Mouse (Mus musculus) 3T3-L1 (cell line): Measurements from ENCODE around the gene Wdr24.

Source experiments
- DNase-seq: peaks from one replicate; pipeline ENCODE4 v3.0.0-alpha.2; 2015; ENCODE audit warnings: low read depth, low spot score

Gene Wdr24

DNA sequence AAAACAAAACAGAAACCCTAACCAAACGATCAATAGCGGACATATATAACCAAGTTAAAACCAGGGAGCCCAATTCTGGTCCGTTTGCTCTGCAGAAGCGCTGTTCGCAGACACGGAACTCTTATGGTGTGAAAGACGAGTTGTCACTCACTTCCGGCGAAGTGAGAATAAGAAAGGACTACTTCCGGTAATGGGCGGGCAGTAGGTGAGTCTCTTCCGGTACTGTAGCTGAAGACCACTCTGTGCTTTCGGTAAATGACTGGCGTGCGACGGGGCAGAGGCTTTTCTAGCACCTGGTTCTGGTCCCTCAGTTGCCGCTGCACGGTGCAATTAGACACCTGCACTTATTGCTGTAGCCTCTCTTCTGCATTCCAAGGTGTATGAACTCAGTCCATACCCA is at the start of gene Wdr24:
TSS of gene Wdr24 (plus strand) at position 176 of the 400 bp plus-strand sequence.
- DNase-seq = peak; percentile 95

DNA sequence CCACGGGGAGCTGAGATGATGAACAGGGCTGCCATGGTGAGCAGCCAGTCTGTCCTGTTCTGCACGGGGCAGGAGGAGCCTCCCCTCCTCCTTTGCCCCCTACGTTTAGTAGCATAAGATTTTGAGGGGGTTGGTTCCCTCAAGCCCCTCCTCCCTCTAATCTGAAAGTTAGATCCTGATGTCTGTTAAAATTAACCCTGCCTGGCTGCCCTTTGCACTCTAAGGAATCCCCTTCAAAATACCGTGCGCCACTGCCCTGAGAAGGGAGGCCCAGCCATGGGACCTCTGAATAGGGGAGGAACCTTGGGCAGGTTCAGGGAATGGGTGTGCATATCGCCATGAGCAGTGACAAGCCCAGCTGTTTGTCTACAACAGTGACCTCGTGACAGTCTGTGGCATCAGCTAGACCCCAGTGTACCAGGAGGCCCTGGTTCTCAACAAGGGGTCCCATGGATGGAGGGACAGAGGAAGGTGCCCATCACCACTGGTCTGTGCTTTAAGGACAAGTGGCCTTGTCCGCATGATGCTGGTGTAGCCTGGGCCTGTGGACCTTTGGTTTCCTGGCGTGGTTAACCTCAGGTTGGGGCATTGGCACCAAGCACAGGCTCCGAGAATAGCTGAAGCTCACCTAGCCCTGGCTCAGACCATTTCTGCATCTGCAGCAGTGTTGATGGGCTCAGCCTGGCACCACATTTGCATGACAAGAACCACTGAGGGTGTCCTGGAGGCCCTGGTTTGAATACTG is 47.9 kb upstream of the Wdr24 start:
- no peak for DNase-seq

DNA sequence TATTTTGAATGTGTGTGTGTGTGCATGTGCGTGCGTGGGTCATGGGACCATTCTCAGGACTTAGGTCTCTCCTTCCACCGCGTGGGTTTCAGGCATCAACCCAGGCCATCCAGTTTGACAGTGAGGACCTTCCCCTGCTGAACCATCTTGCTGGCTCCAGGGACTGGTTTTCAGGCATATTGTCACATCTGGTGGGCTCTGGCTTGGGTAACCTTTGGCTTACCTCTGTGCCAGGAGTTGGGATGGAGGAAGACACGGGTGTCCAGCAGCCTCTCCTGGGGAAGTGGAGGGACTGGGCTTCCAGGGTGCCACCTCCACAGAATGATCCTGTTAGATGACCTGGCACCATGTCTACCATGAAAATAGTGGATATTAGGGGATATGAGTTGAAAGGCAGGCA is 45.5 kb upstream of the Wdr24 start:
- no peak for DNase-seq

DNA sequence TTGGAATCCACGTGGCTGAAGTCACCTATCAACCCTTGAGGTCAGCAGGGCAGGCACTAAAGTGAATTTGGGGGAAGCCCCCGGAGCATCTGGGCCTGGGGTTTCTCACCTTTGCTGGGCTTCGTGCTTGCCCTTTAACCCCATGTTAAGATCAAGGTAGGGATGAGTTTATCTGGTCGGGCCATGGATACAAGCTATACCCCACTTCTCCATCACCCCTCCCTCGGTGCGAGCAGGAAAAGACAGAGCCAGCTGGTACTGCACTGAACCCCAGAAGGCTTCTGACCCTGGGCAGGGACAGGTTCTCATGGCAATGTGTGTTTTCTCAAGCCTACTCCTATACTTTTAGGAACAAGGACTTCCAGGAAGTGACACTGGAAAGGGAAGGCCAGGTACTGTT is 42.1 kb upstream of the Wdr24 start:
- DNase-seq = no peak

DNA sequence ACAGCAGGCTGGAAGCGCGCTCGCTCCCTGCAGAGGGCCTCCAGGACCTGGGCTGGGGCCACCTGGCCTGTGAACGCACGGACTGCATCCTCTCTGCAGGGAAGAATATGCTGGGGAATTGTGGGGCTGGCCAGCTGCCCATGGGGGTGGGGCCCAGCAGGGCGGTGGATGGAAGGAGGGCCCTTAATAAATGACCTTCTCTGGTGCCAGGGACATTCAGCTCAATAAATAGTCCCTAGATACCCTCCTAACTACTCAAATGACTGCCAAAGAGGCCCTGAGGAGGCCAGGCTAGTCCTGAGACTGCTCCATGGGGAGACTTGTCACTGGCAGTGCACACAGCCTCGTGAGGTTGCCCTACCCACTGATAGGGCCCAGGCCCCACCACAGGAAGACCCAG is 40.3 kb upstream of the Wdr24 start:
- no peak for DNase-seq

DNA sequence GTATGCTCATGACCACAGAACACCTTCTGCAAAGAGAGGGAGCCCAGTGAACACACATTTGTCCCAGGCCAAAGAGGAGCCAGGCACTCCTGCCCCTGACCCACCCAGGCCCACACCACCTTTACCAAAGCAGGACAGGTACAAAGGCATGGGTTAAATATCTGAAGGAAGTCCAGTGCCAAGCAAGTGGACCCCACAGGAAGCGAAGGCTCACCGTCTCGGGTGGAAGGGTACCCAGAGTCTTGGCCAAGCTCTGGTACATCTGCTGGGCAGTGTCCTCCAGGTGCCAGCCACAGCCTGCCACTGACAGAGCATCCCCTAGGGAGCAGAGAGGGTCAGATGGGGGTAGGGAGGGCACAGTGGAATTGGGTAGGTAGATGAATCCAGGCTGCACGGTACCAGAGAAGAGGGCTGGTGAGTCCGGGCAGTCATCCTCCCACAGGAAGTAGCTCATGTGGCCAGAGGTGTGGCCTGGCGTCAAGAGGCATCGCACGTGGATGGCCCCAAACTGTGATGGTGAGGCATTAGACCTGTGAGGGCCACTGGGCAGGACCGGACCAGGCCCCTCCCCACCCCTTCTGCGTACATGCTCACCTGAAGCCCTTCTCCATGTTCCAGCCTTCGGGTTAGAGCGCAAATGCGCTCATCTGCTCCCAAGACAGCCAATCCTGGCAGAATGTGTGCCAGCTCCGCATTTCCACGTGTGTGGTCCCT is 39.4 kb upstream of the Wdr24 start:
- DNase-seq = no peak

DNA sequence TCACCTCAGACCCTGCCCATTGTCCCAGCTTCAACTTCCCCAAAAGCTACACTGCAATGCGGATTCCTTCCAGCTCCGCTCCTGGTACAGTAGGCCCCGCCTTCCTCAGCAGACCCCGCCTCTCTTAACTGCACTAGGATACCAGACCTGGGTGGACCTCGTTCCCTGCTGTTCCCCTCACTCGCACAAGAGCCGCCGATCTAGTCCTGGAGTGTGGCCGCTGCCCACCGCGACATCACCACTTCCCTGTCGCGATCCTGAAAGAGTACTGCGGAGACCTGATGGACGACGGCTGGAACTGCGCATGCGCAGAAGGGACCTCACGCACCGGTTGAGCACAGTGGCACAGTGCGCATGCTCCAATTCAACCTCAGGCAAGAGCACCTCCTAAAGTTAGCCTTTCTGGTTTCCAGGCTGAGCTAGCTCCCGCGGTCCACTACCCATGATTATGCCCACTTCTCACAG is 38.1 kb upstream of the Wdr24 start, which contains the start of gene Haghl:
TSS of gene Haghl (minus strand) at position 393 of the 465 bp plus-strand sequence.
- peak; percentile 99 for DNase-seq

DNA sequence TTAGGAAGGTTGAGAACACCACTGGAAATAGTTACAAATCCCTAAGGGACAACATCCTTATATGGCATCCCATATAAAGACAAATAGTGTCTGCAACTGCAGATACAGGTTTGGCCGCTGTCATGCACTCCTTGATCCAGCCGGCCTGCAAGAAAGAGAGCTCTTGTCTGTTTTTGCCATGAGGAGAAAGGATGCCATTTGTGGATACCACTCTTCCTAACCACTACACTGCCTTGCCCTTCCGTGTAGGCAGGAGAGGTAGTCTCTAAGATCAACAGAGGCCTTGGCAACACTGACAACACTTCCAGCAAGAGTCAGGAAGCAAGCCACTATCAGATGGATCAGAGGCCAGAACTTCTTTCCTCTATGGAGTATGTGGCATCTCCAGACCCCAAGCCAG is 37.1 kb upstream of the Wdr24 start, which contains the start of gene Ccdc78:
TSS of gene Ccdc78 (plus strand) at position 301 of the 400 bp plus-strand sequence.
- DNase-seq = no peak

DNA sequence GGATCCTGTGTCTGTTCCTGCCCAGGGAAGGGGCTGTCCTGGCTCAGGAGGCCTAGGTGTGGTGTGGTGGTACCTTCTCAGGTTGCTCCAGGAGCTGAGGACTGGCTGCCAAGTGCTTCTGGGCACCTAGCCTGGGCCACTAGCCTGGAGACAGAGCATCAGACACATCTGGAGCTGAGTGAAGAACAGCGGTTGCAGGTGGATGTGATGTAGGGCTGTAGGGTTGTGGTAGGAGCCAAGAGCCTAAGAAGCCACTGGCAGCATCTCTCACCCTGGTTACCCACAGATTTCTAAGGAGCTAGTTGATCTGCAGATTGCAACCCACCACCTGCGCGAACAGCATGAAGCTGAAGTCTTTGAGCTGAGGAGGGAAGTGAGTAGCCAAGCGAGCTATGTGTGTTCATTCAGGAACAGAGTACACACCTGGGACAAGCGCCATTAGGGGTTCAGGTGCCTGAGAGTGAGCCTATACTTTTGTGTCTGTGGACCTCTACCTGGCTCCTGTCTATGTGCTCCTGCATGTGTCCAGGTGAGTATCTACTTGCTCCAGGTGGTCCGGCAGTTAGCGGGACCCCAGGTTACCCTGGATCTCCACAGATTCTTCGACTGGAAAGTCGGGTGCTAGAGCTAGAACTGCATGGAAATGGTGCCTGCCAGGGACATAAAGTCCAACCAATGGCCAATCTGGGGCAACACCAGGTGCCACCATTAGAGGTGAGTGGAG is 36.5 kb upstream of the Wdr24 start:
- DNase-seq = no peak

DNA sequence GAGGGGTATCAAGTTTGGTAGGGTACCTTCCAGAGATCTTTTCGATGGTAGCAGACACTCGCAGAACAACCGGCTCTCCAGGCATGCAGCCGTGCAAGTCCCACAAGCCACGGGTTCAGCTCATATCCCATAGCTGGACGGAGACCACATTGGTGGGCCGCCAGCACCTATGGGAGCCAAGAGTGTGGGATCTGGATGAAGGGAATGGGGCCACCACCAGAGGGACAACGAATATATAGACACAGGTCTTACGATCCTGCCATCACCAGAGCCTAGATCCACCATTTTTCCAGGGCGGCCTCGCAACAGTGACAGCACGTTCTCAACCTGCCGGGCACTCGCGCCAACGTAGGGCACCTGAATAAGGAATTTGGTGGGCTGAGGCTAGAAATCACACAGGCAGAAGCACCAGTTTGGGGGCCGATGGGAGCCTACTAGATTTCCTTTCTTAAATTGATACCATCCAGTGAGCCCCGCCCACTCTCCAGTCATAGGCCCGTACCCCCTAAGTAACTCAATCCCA is 32.0 kb upstream of the Wdr24 start:
- peak; percentile 50 for DNase-seq

DNA sequence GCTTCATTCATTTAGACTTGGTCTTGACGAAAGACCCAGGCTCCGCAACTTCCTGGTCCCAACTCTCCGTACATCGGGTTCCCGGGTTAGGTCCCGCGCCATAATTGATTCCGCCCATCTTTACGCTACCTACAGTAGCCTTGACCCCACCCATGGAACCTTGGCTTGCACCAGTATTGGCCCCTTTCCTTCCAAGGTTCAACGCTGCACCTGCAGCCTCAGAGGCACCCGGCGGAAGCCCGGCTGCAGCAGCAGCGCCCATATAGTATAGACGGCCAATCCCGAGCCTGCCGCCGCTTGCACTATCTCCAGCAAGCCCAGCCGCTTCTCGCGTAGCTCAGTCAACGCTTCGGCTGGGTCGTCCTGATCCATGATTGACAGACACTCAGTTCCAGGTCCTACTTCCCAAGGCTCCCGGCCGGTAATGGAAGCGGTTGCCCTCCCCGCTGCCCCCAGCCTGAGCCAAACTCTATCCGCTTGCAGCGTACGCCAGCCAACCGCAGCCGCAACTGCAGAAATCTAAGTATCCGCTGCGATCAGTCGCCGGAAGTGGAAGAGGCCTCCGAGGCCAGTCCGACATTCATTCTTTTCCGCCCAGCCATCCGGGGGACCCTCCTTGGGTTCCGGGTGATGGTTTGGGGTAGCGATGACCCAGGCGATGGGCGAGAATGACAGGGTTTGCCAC is 31.4 kb upstream of the Wdr24 start:
- peak; percentile 89 for DNase-seq

DNA sequence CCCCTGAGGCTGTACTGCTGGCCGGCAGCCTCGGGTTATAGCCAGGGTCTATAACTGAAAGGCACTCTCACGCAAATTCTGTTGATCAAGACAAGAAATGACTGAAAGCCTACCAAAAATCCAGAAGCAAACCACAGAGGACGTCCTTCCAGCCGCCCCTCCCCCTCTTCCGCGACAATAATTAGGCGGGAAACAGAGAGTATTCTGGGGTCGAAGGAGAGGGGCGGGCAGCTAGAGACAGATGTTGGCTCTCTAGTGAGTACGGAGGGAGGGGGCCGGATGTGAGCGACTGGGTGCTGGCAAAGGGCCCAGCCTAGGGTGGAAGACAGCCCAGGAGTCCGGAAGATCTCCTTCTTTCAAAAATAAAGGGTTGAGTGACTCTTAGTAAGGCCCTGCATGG is 30.8 kb upstream of the Wdr24 start, which contains the start of gene Fam173a:
TSS of gene Fam173a (minus strand) at position 287 of the 400 bp plus-strand sequence.
- DNase-seq = peak; percentile 76

DNA sequence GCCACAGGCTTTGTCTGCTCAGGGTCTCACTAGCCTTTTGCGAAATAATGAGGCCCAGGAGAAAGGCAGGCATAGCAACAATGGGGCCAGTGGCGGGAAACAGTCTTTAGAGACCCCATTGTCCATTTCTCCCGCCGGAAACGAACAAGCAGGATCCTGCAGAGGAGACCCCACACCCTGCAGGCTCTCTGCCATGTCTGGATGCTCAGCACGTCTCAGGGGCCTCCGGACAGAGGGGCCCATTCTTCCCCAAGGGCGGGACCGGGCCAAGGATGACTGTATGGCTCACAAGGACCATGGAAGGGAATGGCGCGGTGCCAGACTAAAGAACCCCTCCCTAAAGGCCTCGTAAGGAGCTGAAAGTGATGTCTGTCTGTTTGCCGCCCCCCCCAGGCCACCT is 29.2 kb upstream of the Wdr24 start:
- DNase-seq = no peak

DNA sequence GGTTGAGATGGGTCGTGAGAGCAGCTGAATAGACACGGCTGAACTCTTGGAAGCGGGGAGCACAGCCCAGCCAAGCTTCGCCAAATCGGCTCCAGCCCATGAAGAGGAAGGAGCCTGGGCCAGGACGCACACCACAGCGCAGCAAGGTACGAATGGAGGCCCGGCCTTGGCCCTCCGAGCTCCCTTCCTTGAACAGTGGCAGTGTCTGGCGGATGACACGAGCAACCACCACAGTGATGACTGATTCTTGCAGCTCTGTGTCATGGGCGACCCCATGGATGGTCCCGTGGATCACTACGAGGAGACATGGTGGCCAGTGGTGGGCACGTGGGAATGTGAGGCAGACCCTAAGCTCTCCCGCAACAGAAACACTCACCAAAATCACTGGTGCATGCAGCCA is 28.4 kb upstream of the Wdr24 start:
- DNase-seq = no peak

DNA sequence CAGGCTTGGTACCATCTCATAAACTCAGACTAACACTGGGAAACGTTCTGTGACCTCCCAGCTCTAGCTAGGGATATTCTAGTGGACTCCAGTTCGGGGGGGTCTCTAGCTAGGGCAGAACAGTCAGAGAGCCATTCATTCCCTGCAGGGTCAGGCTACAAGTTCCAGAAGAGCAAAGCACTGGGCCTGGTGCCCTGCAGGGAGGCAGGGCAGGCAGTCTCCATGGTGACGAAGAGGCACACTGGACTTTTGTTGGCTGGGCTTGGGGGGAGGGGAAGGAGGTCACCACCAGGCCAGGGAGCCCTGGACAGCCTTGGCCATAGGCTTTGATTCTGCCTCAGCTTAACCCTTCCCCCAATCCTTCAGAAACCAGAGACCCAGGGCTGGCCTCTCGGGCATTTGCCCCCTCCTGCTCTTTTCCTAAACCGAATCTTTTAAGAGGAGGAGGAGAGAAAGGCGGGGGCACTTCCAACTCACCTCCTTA is 27.8 kb upstream of the Wdr24 start, which contains the start of gene AC134908.4:
TSS of gene AC134908.4 (minus strand) at position 51 of the 484 bp plus-strand sequence.
- DNase-seq = peak; percentile 47

DNA sequence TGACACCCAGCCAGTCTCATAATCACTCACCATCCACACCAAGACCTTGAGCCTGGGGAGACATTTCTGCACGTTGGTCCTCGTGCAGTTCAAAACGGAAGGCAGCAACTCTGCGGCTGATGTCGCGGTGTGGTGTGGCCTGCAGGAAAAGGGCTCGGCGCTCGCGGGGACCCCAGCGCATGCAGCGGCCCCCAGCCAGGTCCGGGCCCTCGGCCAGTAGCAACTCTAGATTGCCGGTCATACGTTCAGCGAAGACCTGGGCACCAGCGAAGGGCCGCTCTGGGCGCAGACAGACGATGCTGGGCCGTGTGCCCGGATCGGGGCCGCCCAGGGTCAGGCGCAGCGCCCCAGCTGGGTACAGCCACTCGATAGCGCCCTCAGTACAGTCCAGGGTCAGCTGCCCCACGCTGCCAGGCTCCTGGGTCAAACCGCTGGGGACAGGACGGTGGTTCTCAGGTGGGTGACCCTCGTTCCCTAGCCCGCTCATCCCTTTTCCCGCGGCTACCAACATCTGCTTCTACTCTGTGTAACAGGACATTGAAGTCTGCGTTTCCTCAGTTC is 27.1 kb upstream of the Wdr24 start:
- no peak for DNase-seq

DNA sequence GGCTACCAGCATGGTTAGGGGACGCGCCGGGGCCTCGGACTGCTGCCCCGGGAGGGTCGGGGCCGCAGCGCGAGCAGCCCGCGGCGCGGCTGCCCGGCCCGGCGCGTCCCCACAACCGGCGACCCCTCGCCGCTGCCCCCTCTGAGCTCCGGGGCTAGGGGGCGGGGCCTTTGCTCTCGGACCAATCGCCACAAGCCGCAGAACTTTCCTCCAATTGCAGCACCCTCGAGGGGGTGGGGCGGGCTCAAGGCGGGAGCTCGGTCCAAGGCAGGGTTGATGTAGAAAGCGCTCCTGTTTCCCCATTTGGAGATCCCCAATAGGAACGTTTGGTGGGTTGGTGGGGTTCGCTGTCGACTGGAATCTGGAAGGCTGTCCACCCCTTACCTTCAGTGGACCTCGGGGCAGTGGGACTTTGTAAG is 26.5 kb upstream of the Wdr24 start, which contains the start of gene Metrn:
TSS of gene Metrn (minus strand) at position 186 of the 419 bp plus-strand sequence.
- DNase-seq = peak; percentile 87

DNA sequence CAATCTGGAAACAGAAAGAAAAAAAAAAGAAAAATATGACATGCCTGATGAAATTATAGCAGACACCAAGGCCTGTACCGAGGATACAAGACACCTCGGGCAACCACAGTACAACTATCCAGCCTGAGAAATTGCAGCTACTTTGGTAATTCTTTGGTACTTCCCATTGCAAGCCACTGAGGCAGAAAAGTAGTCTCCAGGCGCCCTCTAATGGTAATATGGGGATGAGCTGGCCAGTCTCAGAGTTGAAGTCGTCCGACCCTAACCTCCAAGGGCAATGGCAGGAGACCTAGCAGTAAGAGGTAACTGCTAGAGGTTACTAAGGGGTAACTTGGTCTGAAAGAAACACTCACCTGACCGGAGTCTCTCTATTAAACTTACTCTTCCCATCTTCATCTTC is 22.4 kb upstream of the Wdr24 start:
- peak; percentile 89 for DNase-seq

DNA sequence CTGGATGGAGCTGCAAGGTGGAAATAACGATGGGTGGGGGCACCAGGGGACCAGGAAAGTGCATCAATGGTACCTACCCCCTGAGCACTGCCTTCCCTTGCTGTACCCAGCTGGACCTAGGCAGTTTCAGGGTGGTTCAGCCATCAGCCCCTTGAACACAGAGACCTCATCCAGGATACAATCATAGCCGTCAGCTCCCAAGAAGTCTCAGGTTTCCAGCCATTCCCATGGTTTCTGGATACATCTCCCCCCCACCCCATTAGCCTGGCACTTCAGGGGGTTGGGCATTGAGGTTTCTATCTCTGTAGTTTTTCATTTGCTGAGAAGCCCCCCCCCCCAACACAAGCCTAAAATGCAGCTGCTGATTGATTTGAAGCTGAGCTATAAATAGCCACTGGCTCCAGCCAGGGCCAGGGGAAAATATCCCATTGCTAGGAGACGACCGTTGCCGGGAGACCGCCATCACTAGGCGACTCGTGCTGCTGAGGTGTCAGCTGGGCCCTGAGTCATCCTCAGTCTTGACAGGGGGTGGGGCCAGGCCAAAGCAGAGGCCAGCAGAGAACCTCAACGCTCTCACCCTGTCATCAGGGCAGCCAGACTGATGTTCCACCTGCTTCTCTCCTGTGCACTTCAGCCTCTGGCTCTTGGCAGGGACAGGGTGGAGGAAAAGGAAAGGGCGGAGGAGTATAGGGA is 20.5 kb upstream of the Wdr24 start:
- peak; percentile 92 for DNase-seq

DNA sequence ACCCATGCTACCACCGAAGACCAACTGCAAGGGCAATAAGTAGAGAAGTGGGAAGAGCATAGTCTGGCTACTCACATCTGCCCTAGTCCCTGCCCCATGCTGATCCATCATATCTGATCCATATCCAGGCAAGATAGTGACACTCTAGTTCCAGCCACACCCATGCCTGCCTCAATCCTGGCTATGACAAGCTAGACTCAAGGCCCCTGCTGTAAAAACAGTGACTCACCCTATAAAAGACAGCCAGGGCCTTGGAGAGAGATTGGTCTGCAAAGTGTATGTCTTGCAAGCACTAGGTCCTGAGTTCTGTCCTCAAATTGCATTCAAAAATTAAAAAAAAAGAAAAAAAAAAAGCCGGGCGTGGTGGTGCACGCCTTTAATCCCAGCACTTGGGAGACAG is 16.9 kb upstream of the Wdr24 start:
- DNase-seq = peak; percentile 69
